Mouse (Mus musculus) E14TG2a.4 (cell line): Measurements from ENCODE around the gene Gm5269.

Source experiments
- CTCF ChIP-seq: conservative IDR thresholded peaks from 2 replicates; pipeline ENCODE4 v1.5.1; 2014; ENCODE audit warnings: low read length
- NANOG ChIP-seq: IDR thresholded peaks from 2 replicates; pipeline ENCODE4 v1.6.1; 2014; ENCODE audit warnings: borderline replicate concordance, low read length, mixed read lengths
- POU5F1 ChIP-seq: IDR thresholded peaks from 2 replicates; pipeline ENCODE4 v1.6.1; 2014; ENCODE audit warnings: low read length, borderline replicate concordance

GRCm38 (mm10) chr1:45916174-45916573, 26.1 kb upstream of the Gm5269 start:
- no peak for TF ChIP-seq CTCF
- TF ChIP-seq NANOG, result no peak
- no peak for TF ChIP-seq POU5F1
